Mouse (Mus musculus) hindbrain, embryonic 16.5 days (tissue): ENCODE results near the gene Itgb1bp2. TPM values are rescaled to one million over a fixed set of nuclear protein-coding genes. Genes with fewer than 3 reads are reported as not detected.
A peak's percentile ranks its signal among the peaks of the same experiment; 100 is the strongest.
"Not testable (repeated sequence)": the region's sequence is repeated elsewhere in the genome, so short reads cannot be mapped to it uniquely, and the experiment has no call there.

Experiments
- ATAC-seq: fragments of 200-750 bp; cut with Nextera tagmentation; 2 replicates; pipeline ENCODE4 v1.8.0; 2017; ENCODE audit warnings: moderate TSS enrichment, moderate library complexity
- H3K27ac ChIP-seq: fragments of 300-500 bp; sonication (generic); 2 replicates; pipeline ENCODE4 v1.5.1; 2014; ENCODE audit warnings: low read depth, mild to moderate bottlenecking, control low read depth, low read length, moderate library complexity
- H3K27me3 ChIP-seq: fragments of 300-500 bp; sonication (generic); replicated peaks from 2 replicates; pipeline ENCODE4 v1.6.1; 2014; ENCODE audit warnings: low read length; ENCODE audit not compliant: control insufficient read depth, insufficient read depth
- H3K36me3 ChIP-seq: fragments of 300-500 bp; sonication (generic); 2 replicates; pipeline ENCODE4 v1.6.1; 2014; ENCODE audit warnings: mild to moderate bottlenecking, low read length, moderate library complexity, mixed read lengths; ENCODE audit not compliant: control insufficient read depth, insufficient read depth
- H3K4me1 ChIP-seq: fragments of 300-500 bp; sonication (generic); 2 replicates; pipeline ENCODE4 v1.6.1; 2014; ENCODE audit warnings: low read depth, low read length; ENCODE audit not compliant: control insufficient read depth, insufficient read depth
- H3K4me2 ChIP-seq: fragments of 300-500 bp; sonication (generic); 2 replicates; pipeline ENCODE4 v1.6.1; 2014; ENCODE audit warnings: mild to moderate bottlenecking, low read length, control low read depth, moderate library complexity
- H3K4me3 ChIP-seq: fragments of 300-500 bp; sonication (generic); 2 replicates; pipeline ENCODE4 v1.5.1; 2014; ENCODE audit warnings: mild to moderate bottlenecking, low read length, control low read depth, moderate library complexity
- H3K9ac ChIP-seq: fragments of 300-500 bp; sonication (generic); 2 replicates; pipeline ENCODE4 v1.6.1; 2014; ENCODE audit warnings: low read depth, mild to moderate bottlenecking, control low read depth, low read length, moderate library complexity
- H3K9me3 ChIP-seq: fragments of 300-500 bp; sonication (generic); 2 replicates; pipeline ENCODE4 v1.6.1; 2014; ENCODE audit warnings: mild to moderate bottlenecking, low read length, moderate library complexity; ENCODE audit not compliant: control insufficient read depth
- WGBS: fragments of 180-500 bp; shearing (Covaris S2); extraction: QIAGEN DNeasy Blood & Tissue Kit; methylation state at CpG from one replicate; pipeline ENCODE4 v1.1.7; 2014; 5-methylcytosine and 5-hydroxymethylcytosine counted together
- polyA plus RNA-seq: library from polyadenylated mRNA; unstranded; fragments of >200 nt; fragmentation: Nextera tagmentation; extraction: Ambion mirVana; gene quantifications from 2 replicates; pipeline ENCODE4 v1.2.1, GENCODE M21; 2015

The Itgb1bp2 gene
- polyA plus RNA-seq, 1 experiment from 2014 or later = 0.78 TPM

DNA sequence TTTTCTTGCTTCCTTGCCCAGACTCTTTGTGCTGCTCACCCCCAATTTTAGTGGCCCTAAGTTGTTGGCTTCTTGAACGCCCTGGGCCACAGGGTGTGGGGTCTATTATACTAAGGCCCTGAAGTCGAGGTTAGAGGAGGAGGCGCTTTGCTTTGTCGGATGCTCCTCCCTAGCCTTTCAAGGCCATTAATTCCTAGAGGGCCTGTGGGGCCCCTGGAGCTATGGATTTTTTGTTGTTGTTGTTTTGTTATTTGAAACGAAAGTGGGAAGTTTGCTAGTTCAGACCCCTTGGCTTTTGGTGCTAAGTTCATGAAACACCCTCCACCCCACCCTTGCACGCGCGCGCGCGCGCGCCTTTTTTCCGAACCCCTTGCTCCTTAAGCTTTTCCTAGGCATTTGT, 18.9 kb upstream of the Itgb1bp2 start:
- Histone ChIP-seq H3K9ac (peak overlapping the region; percentile 70), H3K36me3 (no peaks in the 10 kb centered on the region), H3K4me3 (peak overlapping the region; percentile 56), H3K4me2 (peak overlapping the region; percentile 55), H3K9me3 (no peaks in the 10 kb centered on the region), H3K27ac (peak overlapping the region; percentile 91), H3K4me1 (no peaks in the 10 kb centered on the region; the same call in 1 of the 2 replicates), H3K27me3 (no peaks in the 10 kb centered on the region)
- peak; percentile 56 for ATAC-seq
- WGBS = 11% methylated on average over 14 of the region's 14 CpGs

- Histone ChIP-seq H3K9ac (no peak overlapping the region), H3K27me3 (no peaks in the 10 kb centered on the region), H3K36me3 (peaks cover 3% of the 10 kb centered on the region), H3K9me3 (no peaks in the 10 kb centered on the region), H3K4me3 (no peak overlapping the region), H3K4me1 (no peaks in the 10 kb centered on the region), H3K4me2 (no peak overlapping the region), H3K27ac (no peak overlapping the region)
- no peak for ATAC-seq
- WGBS = 67% methylated on average over 1 of the region's 1 CpGs
Observed at GRCm38 (mm10) chrX:101451147-101451546, 2.3 kb downstream of the Itgb1bp2 start.

GRCm38 (mm10) chrX:101451591-101451990, 2.7 kb downstream of the Itgb1bp2 start:
- Histone ChIP-seq H3K27me3 (no peaks in the 10 kb centered on the region), H3K9me3 (no peaks in the 10 kb centered on the region), H3K4me3 (no peak overlapping the region), H3K4me2 (no peak overlapping the region), H3K27ac (no peak overlapping the region), H3K36me3 (peaks cover 3% of the 10 kb centered on the region), H3K4me1 (no peaks in the 10 kb centered on the region), H3K9ac (no peak overlapping the region)
- WGBS = 95% methylated on average over 3 of the region's 3 CpGs
- ATAC-seq = no peak

GRCm38 (mm10) chrX:101472202-101472601, 23.3 kb downstream of the Itgb1bp2 start:
- H3K27me3 ChIP-seq = no peaks in the 10 kb centered on the region
- WGBS = 94% methylated on average over 4 of the region's 4 CpGs
- no peak for ATAC-seq

DNA sequence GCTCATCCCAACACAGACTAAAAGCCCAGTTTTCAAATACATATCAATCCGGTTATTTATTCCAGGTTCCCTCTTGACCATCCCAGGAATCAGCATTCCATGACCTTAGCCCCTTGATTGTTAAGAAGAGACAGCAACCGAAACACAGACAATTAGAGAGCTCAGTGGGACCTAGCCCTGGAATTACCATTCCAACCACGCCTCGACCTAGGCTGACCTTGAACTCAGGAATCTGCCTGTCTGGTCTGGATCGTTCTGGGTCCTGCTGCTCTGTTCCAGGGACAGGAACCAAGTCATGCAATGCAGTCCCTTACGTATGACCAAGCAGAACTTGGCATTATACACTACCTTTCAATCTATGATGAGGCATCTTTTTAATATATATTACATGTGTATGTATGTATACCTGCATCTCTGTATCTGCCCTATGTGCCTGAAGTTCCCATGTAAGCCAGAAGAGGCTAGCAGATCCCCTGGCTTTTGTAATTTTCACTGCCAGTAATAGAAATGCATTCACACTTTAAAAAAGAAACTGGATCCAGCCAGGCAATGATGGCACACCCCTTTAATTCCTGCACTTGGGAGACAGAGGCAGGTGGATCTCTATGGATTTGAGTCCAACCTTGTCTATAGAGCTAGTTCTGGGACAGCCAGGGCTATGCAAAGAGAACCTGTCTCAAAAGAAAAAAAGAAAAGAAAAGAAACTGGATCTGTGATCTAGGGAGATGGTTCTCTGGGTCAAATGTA, 32.9 kb downstream of the Itgb1bp2 start:
- no peak for ATAC-seq
- Histone ChIP-seq H3K9ac (no peak overlapping the region), H3K4me2 (no peak overlapping the region), H3K36me3 (no peaks in the 10 kb centered on the region), H3K27ac (no peak overlapping the region), H3K4me1 (no peaks in the 10 kb centered on the region), H3K4me3 (no peak overlapping the region), H3K9me3 (no peaks in the 10 kb centered on the region), H3K27me3 (no peaks in the 10 kb centered on the region)
- 77% methylated on average over 6 of the region's 6 CpGs for WGBS

More at GRCm38 (mm10) chrX:101472202-101472601, 23.3 kb downstream of the Itgb1bp2 start:
- no peaks in the 10 kb centered on the region for H3K4me1 ChIP-seq
- no peak overlapping the region for H3K9ac ChIP-seq
- H3K36me3 ChIP-seq = no peaks in the 10 kb centered on the region
- H3K4me2 ChIP-seq = no peak overlapping the region
- H3K27ac ChIP-seq = no peak overlapping the region
- no peaks in the 10 kb centered on the region for H3K9me3 ChIP-seq
- H3K4me3 ChIP-seq = no peak overlapping the region

DNA sequence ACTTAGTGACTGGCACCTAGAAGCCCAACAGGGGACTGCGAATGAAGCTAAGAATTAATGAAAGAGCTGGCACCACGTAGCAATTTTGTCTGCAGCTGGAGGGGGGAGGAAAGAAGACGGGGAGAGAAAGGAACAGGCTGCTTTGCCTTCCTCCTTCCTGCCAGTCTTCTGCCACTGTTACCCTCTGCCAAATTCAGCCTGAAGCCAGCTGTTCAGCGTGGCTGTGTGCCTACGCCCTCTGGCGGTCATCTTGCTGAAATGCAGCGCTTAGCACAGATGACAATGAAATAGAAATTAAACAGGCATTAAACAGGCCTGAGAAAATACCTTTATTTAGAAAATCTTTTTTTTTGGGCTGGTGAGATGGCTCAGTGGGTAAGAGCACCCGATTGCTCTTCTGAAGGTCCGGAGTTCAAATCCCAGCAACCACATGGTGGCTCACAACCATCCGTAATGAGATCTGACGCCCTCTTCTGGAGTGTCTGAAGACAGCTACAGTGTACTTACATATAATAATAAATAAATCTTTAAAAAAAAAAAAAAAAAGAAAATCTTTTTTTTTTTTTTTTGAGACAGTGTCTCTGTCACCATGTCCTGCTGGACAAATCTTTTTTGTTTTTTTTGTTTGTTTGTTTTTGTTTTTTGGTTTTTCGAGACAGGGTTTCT, 37.7 kb downstream of the Itgb1bp2 start:
- peak; percentile 56; the same call in 1 of the 2 replicates for ATAC-seq
- 27% methylated on average over 10 of the region's 12 CpGs for WGBS

More for the DNA sequence above, 37.7 kb downstream of the Itgb1bp2 start:
- not testable (repeated sequence) for H3K9ac ChIP-seq, H3K4me3 ChIP-seq, H3K9me3 ChIP-seq, H3K36me3 ChIP-seq, H3K4me1 ChIP-seq, H3K4me2 ChIP-seq, H3K27me3 ChIP-seq, H3K27ac ChIP-seq

Other genes starting within 250 kb of the Itgb1bp2 start
- 43.3 and 52.5 TPM in 2 replicates for gene Snx12, start 226.5 kb upstream of the Itgb1bp2 start, polyA plus RNA-seq
- gene Foxo4, start 194.6 kb upstream of the Itgb1bp2 start, polyA plus RNA-seq = 0.70 and 1.1 TPM in 2 replicates
- not detected in 2 replicates for gene Gm614, start 185.1 kb upstream of the Itgb1bp2 start, polyA plus RNA-seq
- 6.8 and 7.9 TPM in 2 replicates for gene Il2rg, start 180.8 kb upstream of the Itgb1bp2 start, polyA plus RNA-seq
- not detected in 2 replicates for gene Gm20489, start 180.1 kb upstream of the Itgb1bp2 start, polyA plus RNA-seq
- 17.6 and 25.2 TPM in 2 replicates for gene Med12, start 175.1 kb upstream of the Itgb1bp2 start, polyA plus RNA-seq
- 88.0 and 92.3 TPM in 2 replicates for gene Nlgn3, start 149.9 kb upstream of the Itgb1bp2 start, polyA plus RNA-seq
- 1.3 and 2.2 TPM in 2 replicates for gene Gjb1, start 72.7 kb upstream of the Itgb1bp2 start, polyA plus RNA-seq
- gene Zmym3, start 28.2 kb upstream of the Itgb1bp2 start, polyA plus RNA-seq = 90.6 and 91.5 TPM in 2 replicates
- gene Nono, start 19.8 kb upstream of the Itgb1bp2 start, polyA plus RNA-seq = 256 and 286 TPM in 2 replicates
- gene Taf1, start 83.6 kb downstream of the Itgb1bp2 start, polyA plus RNA-seq = 11.4 and 16.3 TPM in 2 replicates
- gene Ogt, start 191.0 kb downstream of the Itgb1bp2 start, polyA plus RNA-seq = 157 and 186 TPM in 2 replicates